Mouse (Mus musculus): ENCODE measurements around the gene Tcp10b.
"Not testable (repeated sequence)": the region's sequence is repeated elsewhere in the genome, so short reads cannot be mapped to it uniquely, and the experiment has no call there.

The Tcp10b gene

DNA sequence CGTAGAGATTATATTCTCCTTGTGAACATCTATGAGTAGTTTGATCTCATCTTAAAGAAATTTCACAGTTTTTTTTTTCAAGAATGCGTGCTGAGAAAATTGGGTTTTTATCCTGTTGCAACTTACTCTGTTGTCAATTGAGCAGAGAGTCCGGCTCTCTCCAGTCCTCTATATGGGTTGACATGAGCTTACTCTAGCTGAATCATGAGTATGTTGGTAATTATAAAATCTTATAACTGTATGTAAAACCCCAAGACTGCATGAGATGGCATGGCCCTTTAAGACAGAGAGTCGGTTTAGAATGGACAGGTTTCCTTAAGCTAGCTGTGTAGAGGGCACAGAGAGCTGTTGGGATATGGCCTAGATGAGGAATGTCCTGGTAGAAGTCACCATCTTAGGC, at the start of gene Tcp10b:
Gene Tcp10b, plus strand, starts transcription at position 301 of the 400 bp plus-strand sequence.
- DNase-seq (ENCODE audit: low read depth), result not testable (repeated sequence)

DNA sequence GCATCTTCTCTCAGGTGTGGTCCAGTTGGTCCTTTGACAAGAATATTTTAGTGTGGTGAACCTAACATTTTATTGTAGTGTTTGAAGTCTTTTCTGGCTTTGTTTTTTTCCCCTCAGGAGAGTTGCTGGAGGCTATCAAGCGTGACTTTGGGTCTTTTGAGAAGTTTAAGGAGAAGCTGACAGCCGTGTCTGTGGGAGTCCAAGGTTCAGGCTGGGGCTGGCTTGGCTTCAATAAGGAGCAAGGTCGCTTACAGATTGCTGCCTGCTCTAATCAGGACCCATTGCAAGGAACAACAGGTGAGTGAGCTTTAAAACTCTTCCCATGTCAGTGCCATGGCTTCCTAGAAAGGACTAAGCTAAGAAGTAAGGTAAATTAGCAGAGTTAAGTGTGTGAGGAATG, 47.6 kb upstream of the Tcp10b start:
- no peak for DNase-seq (ENCODE audit: low read depth)

GRCm38 (mm10) chr17:13036627-13037192, 24.2 kb upstream of the Tcp10b start:
- DNase-seq (ENCODE audit: low read depth), result not testable (repeated sequence)

- DNase-seq (ENCODE audit: low read depth), result peak; percentile 69
These were observed 16.8 kb upstream of the Tcp10b start for GRCm38 (mm10) chr17:13043846-13044673.

GRCm38 (mm10) chr17:13052124-13052813, 8.6 kb upstream of the Tcp10b start, which contains the start of gene Gpr31b:
Gpr31b (minus strand) TSS chr17:13052296.
- not testable (repeated sequence) for DNase-seq (ENCODE audit: low read depth)

- DNase-seq (ENCODE audit: low read depth), result not testable (repeated sequence)
These were observed 2.0 kb downstream of the Tcp10b start for GRCm38 (mm10) chr17:13062882-13063281.

DNA sequence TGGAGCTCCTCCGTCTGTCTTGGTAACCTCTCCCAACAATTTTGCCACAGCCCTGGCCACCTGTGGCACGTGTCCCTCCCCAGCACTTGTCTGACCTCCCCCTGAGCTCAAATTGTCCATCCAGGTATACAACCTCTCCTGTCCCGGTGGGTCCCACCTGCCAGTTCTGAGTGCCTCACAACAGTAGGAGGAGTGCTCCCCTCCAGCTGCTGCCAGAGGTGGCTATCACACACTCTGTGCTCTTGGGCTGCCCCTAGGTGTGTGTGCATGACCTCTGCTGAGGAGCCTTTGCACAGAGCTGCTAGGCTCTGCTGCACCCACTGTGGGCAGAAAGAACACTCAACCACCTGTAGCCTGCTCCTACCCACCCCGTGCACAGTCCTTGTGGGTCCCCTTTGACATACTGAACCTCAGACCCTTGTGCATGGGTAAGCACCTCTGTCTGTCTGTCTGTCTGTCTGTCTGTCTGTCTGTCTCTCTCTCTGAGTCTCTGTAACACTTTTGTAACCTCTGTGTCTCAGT, 7.0 kb downstream of the Tcp10b start:
- not testable (repeated sequence) for DNase-seq (ENCODE audit: low read depth)

GRCm38 (mm10) chr17:13069227-13069626, 8.3 kb downstream of the Tcp10b start:
- not testable (repeated sequence) for DNase-seq (ENCODE audit: low read depth)

DNA sequence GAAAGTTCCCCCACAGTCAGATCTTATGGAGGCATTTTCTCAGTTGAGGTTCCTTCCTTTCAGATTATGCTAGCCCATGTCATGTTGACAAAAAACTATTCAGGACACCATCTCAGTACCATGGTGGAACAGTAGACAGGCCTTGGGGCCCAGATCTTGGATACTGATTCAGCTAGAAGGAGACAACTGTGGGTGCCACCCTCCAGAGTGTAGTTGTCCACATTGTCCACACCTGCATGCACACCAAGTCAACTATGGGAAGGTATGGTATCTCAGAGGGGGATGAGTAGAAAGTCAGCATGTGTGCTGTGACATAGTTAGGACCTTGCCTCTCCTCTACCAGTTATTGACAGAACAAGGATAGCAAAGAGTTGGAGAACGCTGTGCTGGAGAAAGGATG, 30.6 kb downstream of the Tcp10b start:
- DNase-seq (ENCODE audit: low read depth), result not testable (repeated sequence)

DNA sequence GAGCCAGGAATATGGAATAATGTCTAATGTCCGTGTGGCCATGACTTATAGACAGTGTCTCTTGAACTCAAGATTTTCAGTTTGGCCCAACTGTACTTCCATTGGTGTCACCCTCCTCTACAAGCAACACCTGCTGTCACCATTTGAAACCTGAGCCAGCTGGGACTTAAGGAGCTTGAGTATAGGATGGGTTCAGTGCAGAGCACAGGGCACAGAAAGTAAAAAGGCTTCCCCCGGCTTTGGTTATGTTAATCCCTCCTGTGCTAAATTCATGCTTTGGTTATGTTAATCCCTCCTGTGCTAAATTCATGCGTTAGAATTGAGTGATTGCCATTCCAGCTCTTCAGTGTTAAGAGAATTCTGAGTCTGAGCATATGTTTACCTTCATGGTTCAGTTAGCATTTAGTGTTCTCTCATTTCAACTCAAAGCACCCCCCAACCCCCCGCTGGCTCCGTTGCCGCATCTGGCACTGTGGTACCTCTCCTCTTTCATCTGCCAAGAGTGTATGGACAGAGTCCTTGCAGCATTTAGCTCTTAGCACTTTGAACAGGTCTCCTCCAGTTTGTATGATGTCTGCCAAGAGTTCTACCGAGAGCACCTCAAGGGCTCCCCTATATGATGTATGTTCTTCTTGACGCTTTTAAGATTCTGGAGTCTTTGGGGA, 31.3 kb downstream of the Tcp10b start:
- DNase-seq (ENCODE audit: low read depth), result not testable (repeated sequence)

- not testable (repeated sequence) for DNase-seq (ENCODE audit: low read depth)
These were observed 32.1 kb downstream of the Tcp10b start for GRCm38 (mm10) chr17:13092960-13093359.

DNA sequence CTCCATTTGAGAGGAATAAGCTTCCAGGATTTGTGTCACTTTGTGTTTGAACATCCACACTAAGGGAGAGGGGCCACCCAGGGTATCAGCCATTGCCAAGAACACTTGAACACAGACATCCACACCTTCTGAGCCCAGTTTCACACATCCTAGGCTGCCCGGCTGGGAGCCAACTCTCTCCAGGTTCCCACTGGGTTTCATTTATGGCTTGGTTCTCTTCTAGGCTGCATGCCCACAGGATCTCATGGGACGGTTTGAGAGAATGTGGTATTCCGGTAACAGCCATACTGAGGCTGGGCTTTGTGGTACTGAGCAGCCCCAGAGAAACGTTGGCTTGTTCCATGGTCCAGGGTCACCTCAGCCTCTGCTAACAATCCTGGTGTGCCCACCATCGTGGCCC, 45.7 kb downstream of the Tcp10b start:
- DNase-seq (ENCODE audit: low read depth), result not testable (repeated sequence)

DNA sequence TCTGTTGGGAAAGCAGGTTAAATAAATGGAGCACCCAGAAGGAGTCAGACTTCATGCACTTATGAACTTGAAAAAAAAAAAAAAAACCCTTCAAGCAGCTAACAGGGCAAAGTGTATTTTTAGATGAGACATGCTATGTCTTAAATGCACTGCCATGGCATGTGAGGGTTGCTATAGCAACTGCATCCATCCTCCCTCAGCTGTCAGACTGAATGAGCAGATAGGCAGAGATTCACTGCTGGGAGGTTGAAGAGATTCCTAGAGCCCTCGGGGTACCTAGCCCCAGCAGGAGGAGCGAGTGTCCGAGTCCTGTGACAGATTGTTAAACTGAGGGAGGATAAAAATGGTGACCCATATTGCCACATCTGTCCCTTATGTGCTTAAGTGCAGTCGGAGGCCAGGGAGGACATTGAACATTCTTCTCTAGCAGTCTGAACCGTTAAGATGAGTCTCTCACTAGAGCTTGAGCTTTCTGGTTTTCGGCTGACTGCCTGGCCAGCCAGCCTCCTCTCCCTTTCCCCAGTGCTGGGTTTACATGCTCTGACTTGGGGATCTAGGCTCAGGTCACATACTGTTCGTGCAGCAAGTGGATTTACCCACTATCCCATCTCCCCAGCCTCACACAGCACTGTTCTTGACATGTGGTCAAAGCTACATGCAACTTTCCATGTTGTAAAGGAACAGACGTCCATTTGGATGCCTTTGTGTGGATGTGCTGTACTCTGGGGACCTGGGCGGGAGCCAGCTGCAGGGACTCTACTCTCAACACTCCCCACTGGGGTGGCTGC, 51.8 kb downstream of the Tcp10b start:
- DNase-seq (ENCODE audit: low read depth), result not testable (repeated sequence)

DNA sequence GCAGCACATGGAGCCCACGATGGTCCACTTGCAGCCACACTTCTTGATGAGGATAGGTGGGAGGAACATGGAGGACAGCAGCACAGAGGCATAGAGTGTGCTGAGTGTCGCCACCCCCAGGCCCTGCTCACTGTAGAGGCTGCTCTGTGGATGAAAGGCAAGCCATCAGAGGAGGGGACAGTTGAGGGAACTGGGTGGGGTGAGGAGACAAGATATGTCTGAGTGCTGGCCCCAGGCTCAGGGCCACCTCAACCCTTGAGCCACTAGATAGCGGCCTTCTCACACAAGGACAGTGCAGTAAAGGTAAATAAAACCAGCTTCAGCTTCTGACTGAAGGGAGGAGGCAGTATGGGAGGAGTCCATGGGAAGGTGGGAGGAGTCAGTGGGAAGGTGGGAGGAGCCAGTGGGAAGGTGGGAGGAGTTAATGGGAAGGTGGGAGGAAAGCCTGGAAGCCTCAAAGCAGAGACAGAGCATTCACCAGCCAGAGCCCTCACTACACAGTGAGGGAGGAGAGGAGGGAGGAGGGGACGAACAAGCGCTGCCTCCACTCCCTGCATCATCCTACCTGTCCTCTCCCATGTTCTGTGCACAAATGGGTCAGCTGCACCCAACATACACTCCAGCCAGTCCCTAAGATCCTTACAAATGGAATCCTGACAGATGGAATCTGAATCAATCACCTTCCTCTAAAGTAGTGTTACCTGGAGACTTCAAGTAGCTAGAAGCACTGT, 62.6 kb downstream of the Tcp10b start:
- DNase-seq (ENCODE audit: low read depth), result not testable (repeated sequence)

GRCm38 (mm10) chr17:13124241-13124640, 63.3 kb downstream of the Tcp10b start:
- not testable (repeated sequence) for DNase-seq (ENCODE audit: low read depth)

- not testable (repeated sequence) for DNase-seq (ENCODE audit: low read depth)
These were observed 68.4 kb downstream of the Tcp10b start for GRCm38 (mm10) chr17:13129324-13129723.

DNA sequence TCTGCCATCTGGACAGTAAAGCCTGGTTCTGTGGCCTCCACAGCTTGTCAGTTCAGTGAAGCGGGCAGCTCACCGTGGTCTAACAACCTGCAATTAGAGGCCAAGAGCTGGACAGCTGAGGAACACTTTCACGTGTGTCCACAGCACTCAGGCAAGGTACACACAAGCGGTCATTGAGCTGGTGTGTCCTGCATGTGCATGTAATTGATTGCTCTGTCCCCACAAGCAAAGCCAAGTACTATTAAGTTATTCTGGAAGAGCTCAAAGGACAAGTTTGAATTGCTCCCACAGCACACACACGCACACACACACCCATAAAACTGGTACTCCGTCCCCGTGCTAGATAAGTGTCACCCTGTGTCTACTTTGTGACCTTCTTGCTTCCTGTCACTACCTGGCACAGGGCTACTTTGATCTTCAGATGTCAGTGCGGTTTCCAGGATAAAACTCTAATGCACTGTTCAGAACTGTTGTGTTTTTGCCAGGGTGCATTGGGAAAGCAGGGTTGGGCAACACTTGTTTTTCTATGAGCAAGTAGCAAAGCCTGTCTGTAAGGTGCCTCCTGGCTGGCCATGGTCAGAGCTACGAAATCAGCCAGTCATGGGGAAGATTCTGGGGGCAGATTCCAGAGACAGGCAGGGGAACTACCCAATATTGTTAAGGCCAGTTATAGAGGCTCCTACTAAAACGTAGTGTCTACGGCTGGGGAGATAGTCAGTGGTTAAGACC, 69.0 kb downstream of the Tcp10b start:
- DNase-seq (ENCODE audit: low read depth), result not testable (repeated sequence)

DNA sequence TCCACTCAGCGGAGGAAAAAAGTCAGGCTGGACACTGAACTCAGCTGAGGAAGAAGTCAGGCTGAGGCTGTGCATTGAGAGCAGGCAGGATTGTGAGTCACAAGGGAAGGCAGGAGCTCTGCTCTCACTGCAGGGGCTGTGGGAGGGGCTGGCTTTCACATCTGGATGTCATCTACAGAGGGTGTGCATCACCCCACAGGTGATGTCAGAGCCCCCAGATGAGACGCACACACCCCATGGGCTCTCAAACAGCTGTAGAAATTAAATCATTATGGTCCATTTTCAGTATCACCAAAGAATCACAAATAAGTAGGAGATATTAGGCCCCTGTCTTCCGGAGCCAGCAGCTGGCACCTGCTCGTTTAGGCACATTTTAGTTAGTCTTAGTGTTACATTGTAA, 70.8 kb downstream of the Tcp10b start, which contains the start of gene Unc93a:
Gene Unc93a, minus strand, starts transcription at position 101 of the 400 bp plus-strand sequence.
- DNase-seq (ENCODE audit: low read depth), result not testable (repeated sequence)
